8 mouse cellular contexts compared by ENCODE assay signal in the genomic region with DNA sequence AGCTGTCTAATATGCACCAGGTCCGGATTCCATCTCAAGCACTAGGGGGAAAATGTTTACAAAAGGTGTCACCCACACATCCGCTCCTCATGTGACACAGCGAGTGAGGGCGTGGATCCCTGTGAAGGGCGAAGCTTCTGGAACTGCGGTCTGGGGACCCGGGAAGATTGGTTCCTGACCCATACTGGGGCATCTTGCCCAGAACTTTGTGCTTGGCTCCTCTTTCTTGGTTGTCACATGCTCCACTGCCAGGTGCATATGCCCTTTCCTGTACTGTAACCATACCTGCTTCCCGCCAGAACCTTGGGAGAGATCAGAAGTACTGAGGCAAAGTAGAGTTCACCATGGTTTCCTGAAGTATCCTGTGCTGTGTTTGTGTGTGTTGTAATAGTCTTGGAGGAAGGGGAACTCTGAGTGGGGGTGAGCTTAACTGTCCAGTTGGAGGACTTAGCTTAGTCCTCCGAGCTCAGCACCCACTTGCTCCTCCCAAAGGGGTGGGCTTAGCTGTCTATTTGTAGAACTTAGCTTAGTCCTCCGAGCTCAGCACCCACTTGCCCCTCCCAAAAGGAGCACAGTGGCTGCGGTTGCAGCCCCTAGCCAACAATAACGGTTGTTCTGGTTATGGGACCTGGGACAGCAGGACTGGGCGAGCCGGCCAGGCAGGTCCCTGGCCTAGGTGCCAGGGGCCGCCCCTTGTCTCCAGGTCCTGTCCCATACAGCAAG. TPM values are rescaled to one million over a fixed set of nuclear protein-coding genes. Genes with fewer than 3 reads are reported as not detected.
DNase-seq lines count a peak whose midpoint lies in the region; ATAC-seq and TF ChIP-seq lines count a peak whose summit lies in the region.

Gene Cracr2b, plus strand, starts transcription at position 704 of the 723 bp plus-strand sequence.

- peaks cover 33% of the 10 kb centered on the region for H3K4me1 ChIP-seq in kidney, postnatal 0 days (replicated peaks; ENCODE audit: insufficient read depth, low read length)
- H3K4me1 ChIP-seq in embryonic facial prominence, embryonic 12.5 days: peaks cover 39% of the 10 kb centered on the region
- H3K4me1 ChIP-seq in heart, postnatal 0 days (ENCODE audit: control insufficient read depth, insufficient read depth): peaks cover 21% of the 10 kb centered on the region
- H3K4me1 ChIP-seq in liver, embryonic 15.5 days (replicated peaks): peaks cover 51% of the 10 kb centered on the region
- peaks cover 17% of the 10 kb centered on the region for H3K4me1 ChIP-seq in olfactory bulb, adult 2 months (ENCODE audit: control insufficient read depth, insufficient read depth, low read length)

- 0 out of 2 replicates have a peak within 1 kb of the TSS, but pooled peaks have one; percentile 20 for H3K27ac ChIP-seq in kidney, postnatal 0 days
- no peak within 1 kb of the TSS for H3K27ac ChIP-seq in embryonic facial prominence, embryonic 12.5 days
- peak within 1 kb of the TSS; percentile 77 for H3K27ac ChIP-seq in heart, postnatal 0 days (ENCODE audit: low read depth)
- H3K27ac ChIP-seq in liver, embryonic 15.5 days (replicated peaks): 0 out of 2 replicates have a peak within 1 kb of the TSS, but pooled peaks have one; percentile 38
- H3K27ac ChIP-seq in olfactory bulb, adult 2 months (ENCODE audit: insufficient read depth, low read depth, low read length): no peak within 1 kb of the TSS

- TF ChIP-seq CTCF in kidney, postnatal 0 days (IDR thresholded peaks at IDR 0.05; ENCODE audit: low read depth): no peak
- TF ChIP-seq CTCF in heart, postnatal 0 days (IDR thresholded peaks at IDR 0.05; ENCODE audit: low read depth): no peak
- no peak for TF ChIP-seq CTCF in olfactory bulb, adult 2 months (IDR thresholded peaks at IDR 0.05; ENCODE audit: insufficient read depth, low read depth, low read length)

- peaks cover 13% of the 10 kb centered on the region; the same call in 1 of the 2 replicates for H3K36me3 ChIP-seq in kidney, postnatal 0 days (ENCODE audit: insufficient read depth, low read length)
- H3K36me3 ChIP-seq in embryonic facial prominence, embryonic 12.5 days: no peaks in the 10 kb centered on the region
- peaks cover 33% of the 10 kb centered on the region for H3K36me3 ChIP-seq in heart, postnatal 0 days (replicated peaks; ENCODE audit: control insufficient read depth, insufficient read depth, low read length)
- H3K36me3 ChIP-seq in liver, embryonic 15.5 days (replicated peaks): peaks cover 12% of the 10 kb centered on the region; the same call in 1 of the 2 replicates

- H3K9me3 ChIP-seq in kidney, postnatal 0 days (replicated peaks; ENCODE audit: low read length): no peaks in the 10 kb centered on the region
- H3K9me3 ChIP-seq in embryonic facial prominence, embryonic 12.5 days: no peaks in the 10 kb centered on the region
- no peaks in the 10 kb centered on the region for H3K9me3 ChIP-seq in heart, postnatal 0 days (replicated peaks; ENCODE audit: control insufficient read depth, low read length)
- no peaks in the 10 kb centered on the region for H3K9me3 ChIP-seq in liver, embryonic 15.5 days (replicated peaks)

- no peak for ATAC-seq in kidney, postnatal 0 days (replicated peaks; ENCODE audit: low FRiP score, low read depth)
- no peak for ATAC-seq in embryonic facial prominence, embryonic 12.5 days (ENCODE audit: insufficient number of reproducible peaks, insufficient read depth, low FRiP score, low TSS enrichment)
- ATAC-seq in heart, postnatal 0 days (ENCODE audit: insufficient read depth, low read depth): no peak
- ATAC-seq in liver, embryonic 15.5 days (ENCODE audit: insufficient read depth): no peak

- H3K27me3 ChIP-seq in kidney, postnatal 0 days (ENCODE audit: insufficient read depth, low read length): no peaks in the 10 kb centered on the region
- H3K27me3 ChIP-seq in embryonic facial prominence, embryonic 12.5 days: peaks cover 80% of the 10 kb centered on the region
- peaks cover 16% of the 10 kb centered on the region; the same call in 1 of the 2 replicates for H3K27me3 ChIP-seq in heart, postnatal 0 days (ENCODE audit: control insufficient read depth, insufficient read depth, low read length)
- H3K27me3 ChIP-seq in liver, embryonic 15.5 days: peaks cover 69% of the 10 kb centered on the region

- DNase-seq in kidney, postnatal 0 days (ENCODE audit: low spot score): no peak
- DNase-seq in kidney, postnatal 4 days: no peak
- no peak for DNase-seq in heart, postnatal 0 days (ENCODE audit: low spot score)
- no peak for DNase-seq in right cerebral cortex, postnatal 14 days
- no peak for DNase-seq in embryo, embryonic 11 days

- peak within 1 kb of the TSS; percentile 79 for H3K4me2 ChIP-seq in kidney, postnatal 0 days (ENCODE audit: low read length)
- peak within 1 kb of the TSS; percentile 61 for H3K4me2 ChIP-seq in embryonic facial prominence, embryonic 12.5 days (replicated peaks)
- H3K4me2 ChIP-seq in heart, postnatal 0 days (ENCODE audit: low read depth, low read length): peak within 1 kb of the TSS; percentile 98
- H3K4me2 ChIP-seq in liver, embryonic 15.5 days: peak within 1 kb of the TSS; percentile 66

- TF ChIP-seq EP300 in heart, postnatal 0 days (IDR thresholded peaks at IDR 0.05; ENCODE audit: low read depth): no peak

- WGBS in kidney, postnatal 0 days: 72% methylated on average over 15 of the region's 15 CpGs
- WGBS in embryonic facial prominence, embryonic 12.5 days: 61% methylated on average over 15 of the region's 15 CpGs
- WGBS in heart, postnatal 0 days: 78% methylated on average over 15 of the region's 15 CpGs
- 54% methylated on average over 15 of the region's 15 CpGs for WGBS in liver, embryonic 15.5 days (ENCODE audit: insufficient replicate concordance)
- 78% methylated on average over 15 of the region's 15 CpGs for WGBS in olfactory bulb, adult 2 months

- H3K9ac ChIP-seq in kidney, postnatal 0 days (ENCODE audit: low read depth, low read length): peak within 1 kb of the TSS; percentile 66
- H3K9ac ChIP-seq in embryonic facial prominence, embryonic 12.5 days: peak within 1 kb of the TSS; percentile 41; the same call in 1 of the 2 replicates
- peak within 1 kb of the TSS; percentile 76 for H3K9ac ChIP-seq in heart, postnatal 0 days (replicated peaks; ENCODE audit: low read depth, low read length)
- peak within 1 kb of the TSS; percentile 40; the same call in 1 of the 2 replicates for H3K9ac ChIP-seq in liver, embryonic 15.5 days

- H3K4me3 ChIP-seq in kidney, postnatal 0 days (replicated peaks; ENCODE audit: low read depth, low read length): peak within 1 kb of the TSS; percentile 47
- H3K4me3 ChIP-seq in embryonic facial prominence, embryonic 12.5 days: peak within 1 kb of the TSS; percentile 35
- peak within 1 kb of the TSS; percentile 63 for H3K4me3 ChIP-seq in heart, postnatal 0 days (ENCODE audit: low read depth, low read length)
- H3K4me3 ChIP-seq in liver, embryonic 15.5 days (replicated peaks): peak within 1 kb of the TSS; percentile 50
- H3K4me3 ChIP-seq in olfactory bulb, adult 2 months (ENCODE audit: insufficient read depth, low read depth, low read length): peak within 1 kb of the TSS; percentile 33

- no peak for TF ChIP-seq POLR2A in olfactory bulb, adult 2 months (IDR thresholded peaks at IDR 0.05; ENCODE audit: insufficient read depth, low read depth, low read length)

RNA-seq across cellular contexts. Expression of gene Cracr2b, which starts in this region (rescaled TPM):
- 16.1 and 20.5 TPM in 2 replicates for polyA plus RNA-seq in kidney, postnatal 0 days (2015; fragmentation: Nextera tagmentation; extraction: Ambion mirVana)
- polyA plus RNA-seq in embryonic facial prominence, embryonic 12.5 days (2016; fragmentation: Nextera tagmentation; extraction: Ambion mirVana): 12.8 and 13.3 TPM in 2 replicates
- total RNA-seq in heart, postnatal 0 days (2014; rRNA removed; ENCODE audit: low replicate concordance): 6.2 and 134 TPM in 2 replicates
- 23.9 and 24.2 TPM in 2 replicates for polyA plus RNA-seq in heart, postnatal 0 days (2015; fragmentation: Nextera tagmentation; extraction: Ambion mirVana)
- 3.9 and 5.2 TPM in 2 replicates for polyA plus RNA-seq in liver, embryonic 15.5 days (2015; fragmentation: Nextera tagmentation; extraction: Ambion mirVana)
- polyA plus RNA-seq in olfactory bulb, adult 2 months (2012; ENCODE audit: insufficient read depth, insufficient read length, low replicate concordance, missing spikeins): not detected in 2 replicates

Comparison
In these comparisons a context has a peak if more than half of its experiments do, and no peak if none do; other contexts are left out.
1. H3K27ac ChIP-seq: peak in kidney, postnatal 0 days (single experiment), heart, postnatal 0 days (single experiment) and liver, embryonic 15.5 days (single experiment); none in embryonic facial prominence, embryonic 12.5 days (single experiment) and olfactory bulb, adult 2 months (single experiment).
2. Peak in every context shown above with its lines, with median percentiles within 50 percentile points of each other: H3K4me2 ChIP-seq, H3K4me3 ChIP-seq and H3K9ac ChIP-seq.